Mouse (Mus musculus) brain, embryonic 14.5 days (tissue): ENCODE measurements around the gene Zscan4-ps3. TPM values are rescaled to one million over a fixed set of nuclear protein-coding genes. Genes with fewer than 3 reads are reported as not detected.
"Not testable (repeated sequence)": the region's sequence is repeated elsewhere in the genome, so short reads cannot be mapped to it uniquely, and the experiment has no call there.

Source experiments
- DNase-seq: peaks from one replicate; pipeline ENCODE4 v3.0.0-alpha.2; 2011; ENCODE audit warnings: low read depth
- polyA plus RNA-seq: library from polyadenylated mRNA; depleted of rRNA; stranded (reverse); fragments of >200 nt; gene quantifications from 2 replicates; pipeline ENCODE4 v1.2.3, GENCODE M21; 2012; rRNA removed

The Zscan4-ps3 gene
- not detected in 2 replicates for polyA plus RNA-seq

- DNase-seq = not testable (repeated sequence)
These were observed at the start of gene Zscan4-ps3 for GRCm38 (mm10) chr7:11609008-11609407. TSS of gene Zscan4-ps3 (plus strand) at chr7:11609308.

- DNase-seq = not testable (repeated sequence)
These were observed 8.0 kb downstream of the Zscan4-ps3 start for GRCm38 (mm10) chr7:11617082-11617481.

Other genes with a start within 250 kb of the Zscan4-ps3 start
- gene Zscan4f, start 211.4 kb upstream of the Zscan4-ps3 start, polyA plus RNA-seq = not detected in 2 replicates
- not detected in 2 replicates for gene Zscan4-ps2, start 95.0 kb upstream of the Zscan4-ps3 start, polyA plus RNA-seq
- gene Vmn1r72, start 70.8 kb downstream of the Zscan4-ps3 start, polyA plus RNA-seq = not detected in 2 replicates
- gene Vmn1r73, start 121.0 kb downstream of the Zscan4-ps3 start, polyA plus RNA-seq = not detected in 2 replicates
- gene Vmn1r74, start 224.7 kb downstream of the Zscan4-ps3 start, polyA plus RNA-seq = not detected in 2 replicates